Mouse (Mus musculus) hindbrain, embryonic 16.5 days (tissue): ENCODE results near the gene Gtf3c6. TPM values are rescaled to one million over a fixed set of nuclear protein-coding genes. Genes with fewer than 3 reads are reported as not detected.
"Not testable (repeated sequence)": the region's sequence is repeated elsewhere in the genome, so short reads cannot be mapped to it uniquely, and the experiment has no call there.

Experiments
- ATAC-seq: fragments of 200-750 bp; cut with Nextera tagmentation; 2 replicates; pipeline ENCODE4 v1.8.0; 2017; ENCODE audit warnings: moderate TSS enrichment, moderate library complexity
- H3K27ac ChIP-seq: fragments of 300-500 bp; sonication (generic); 2 replicates; pipeline ENCODE4 v1.5.1; 2014; ENCODE audit warnings: low read depth, mild to moderate bottlenecking, control low read depth, low read length, moderate library complexity
- H3K27me3 ChIP-seq: fragments of 300-500 bp; sonication (generic); replicated peaks from 2 replicates; pipeline ENCODE4 v1.6.1; 2014; ENCODE audit warnings: low read length; ENCODE audit not compliant: control insufficient read depth, insufficient read depth
- H3K36me3 ChIP-seq: fragments of 300-500 bp; sonication (generic); 2 replicates; pipeline ENCODE4 v1.6.1; 2014; ENCODE audit warnings: mild to moderate bottlenecking, low read length, moderate library complexity, mixed read lengths; ENCODE audit not compliant: control insufficient read depth, insufficient read depth
- H3K4me1 ChIP-seq: fragments of 300-500 bp; sonication (generic); 2 replicates; pipeline ENCODE4 v1.6.1; 2014; ENCODE audit warnings: low read depth, low read length; ENCODE audit not compliant: control insufficient read depth, insufficient read depth
- H3K4me2 ChIP-seq: fragments of 300-500 bp; sonication (generic); 2 replicates; pipeline ENCODE4 v1.6.1; 2014; ENCODE audit warnings: mild to moderate bottlenecking, low read length, control low read depth, moderate library complexity
- H3K4me3 ChIP-seq: fragments of 300-500 bp; sonication (generic); 2 replicates; pipeline ENCODE4 v1.5.1; 2014; ENCODE audit warnings: mild to moderate bottlenecking, low read length, control low read depth, moderate library complexity
- H3K9ac ChIP-seq: fragments of 300-500 bp; sonication (generic); 2 replicates; pipeline ENCODE4 v1.6.1; 2014; ENCODE audit warnings: low read depth, mild to moderate bottlenecking, control low read depth, low read length, moderate library complexity
- H3K9me3 ChIP-seq: fragments of 300-500 bp; sonication (generic); 2 replicates; pipeline ENCODE4 v1.6.1; 2014; ENCODE audit warnings: mild to moderate bottlenecking, low read length, moderate library complexity; ENCODE audit not compliant: control insufficient read depth
- WGBS: fragments of 180-500 bp; shearing (Covaris S2); extraction: QIAGEN DNeasy Blood & Tissue Kit; methylation state at CpG from one replicate; pipeline ENCODE4 v1.1.7; 2014; 5-methylcytosine and 5-hydroxymethylcytosine counted together
- polyA plus RNA-seq: library from polyadenylated mRNA; unstranded; fragments of >200 nt; fragmentation: Nextera tagmentation; extraction: Ambion mirVana; gene quantifications from 2 replicates; pipeline ENCODE4 v1.2.1, GENCODE M21; 2015

Gtf3c6 gene
- 64.9 and 67.9 TPM in 2 replicates for polyA plus RNA-seq

DNA sequence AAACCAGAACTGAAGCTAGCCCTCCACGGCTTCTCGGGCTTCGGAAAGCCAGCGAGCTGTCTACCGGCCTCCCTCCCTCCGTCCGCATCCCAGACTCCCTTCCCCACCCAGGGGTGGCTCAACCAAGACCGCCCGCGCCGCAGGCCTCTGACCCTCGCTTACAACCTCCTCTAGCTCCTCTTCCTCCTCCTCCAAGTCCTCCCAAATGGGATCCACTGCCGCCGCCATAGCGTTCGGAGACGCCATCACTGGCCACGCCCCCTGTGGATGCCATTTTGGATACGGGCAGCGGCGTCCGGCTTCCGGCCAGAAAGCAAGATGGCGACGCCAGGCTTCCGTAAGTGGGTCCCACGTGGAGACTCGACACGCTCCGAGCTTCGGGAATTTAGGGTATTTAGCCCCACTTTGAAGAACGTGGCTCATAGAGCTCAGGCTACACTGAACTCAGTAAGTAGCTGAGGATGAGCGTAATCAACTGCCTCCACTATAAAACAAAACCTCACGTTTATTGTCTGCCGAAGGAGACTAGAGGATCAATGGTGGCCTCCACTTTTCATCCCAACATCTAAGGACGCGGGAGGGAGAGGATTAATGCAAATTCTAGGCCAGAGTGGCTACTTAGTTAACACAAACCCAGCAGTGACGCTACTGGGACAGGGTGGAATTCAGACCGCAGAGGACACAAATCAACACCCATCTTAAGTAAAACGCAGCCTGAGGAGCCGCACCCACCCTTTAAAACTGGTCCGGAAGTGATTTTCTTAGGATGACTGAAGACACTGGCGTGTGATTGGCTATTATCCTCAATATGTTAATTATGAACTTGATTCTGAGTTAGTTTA lies at the start of gene Gtf3c6:
Gene Gtf3c6, minus strand, starts transcription at position 695 of the 842 bp plus-strand sequence.
- Histone ChIP-seq H3K4me2 (peak within 1 kb of the TSS; percentile 82), H3K9me3 (no peaks in the 10 kb centered on the region), H3K4me1 (peaks cover 4% of the 10 kb centered on the region), H3K36me3 (peaks cover 4% of the 10 kb centered on the region), H3K4me3 (peak within 1 kb of the TSS; percentile 81), H3K27me3 (no peaks in the 10 kb centered on the region), H3K27ac (peak within 1 kb of the TSS; percentile 94), H3K9ac (peak within 1 kb of the TSS; percentile 96)
- ATAC-seq: peak; percentile 78
- 0% methylated on average over 43 of the region's 43 CpGs for WGBS

- Histone ChIP-seq H3K4me3 (no peak overlapping the region), H3K36me3 (no peaks in the 10 kb centered on the region), H3K27ac (no peak overlapping the region), H3K9ac (no peak overlapping the region), H3K4me1 (no peaks in the 10 kb centered on the region), H3K4me2 (no peak overlapping the region), H3K9me3 (no peaks in the 10 kb centered on the region), H3K27me3 (no peaks in the 10 kb centered on the region)
- 91% methylated on average over 1 of the region's 1 CpGs for WGBS
- no peak for ATAC-seq
Measured at GRCm38 (mm10) chr10:40305989-40306388, 48.1 kb upstream of the Gtf3c6 start.

- WGBS: under 1% methylated on average over 55 of the region's 55 CpGs
- Histone ChIP-seq H3K27me3 (no peaks in the 10 kb centered on the region), H3K9ac (peak within 1 kb of the TSS; percentile 99), H3K27ac (peak within 1 kb of the TSS; percentile 95), H3K4me1 (peaks cover 11% of the 10 kb centered on the region), H3K36me3 (no peaks in the 10 kb centered on the region), H3K9me3 (no peaks in the 10 kb centered on the region), H3K4me3 (peak within 1 kb of the TSS; percentile 96), H3K4me2 (peak within 1 kb of the TSS; percentile 80)
- ATAC-seq: peak; percentile 98
Measured at GRCm38 (mm10) chr10:40302140-40302985, 44.5 kb upstream of the Gtf3c6 start, which contains the start of gene Amd1. Gene Amd1 (minus strand): TSS chr10:40302186.

GRCm38 (mm10) chr10:40301181-40302075 lies 43.5 kb upstream of the Gtf3c6 start:
- H3K27me3 ChIP-seq, H3K9me3 ChIP-seq, H3K36me3 ChIP-seq: not testable (repeated sequence)
- Histone ChIP-seq H3K4me3 (peak overlapping the region; percentile 96), H3K27ac (peak overlapping the region; percentile 93), H3K4me2 (peak overlapping the region; percentile 80), H3K4me1 (peaks cover 11% of the 10 kb centered on the region), H3K9ac (peak overlapping the region; percentile 99)
- 1% methylated on average over 59 of the region's 91 CpGs for WGBS
- peak; percentile 16 for ATAC-seq

GRCm38 (mm10) chr10:40300648-40301171 lies 42.8 kb upstream of the Gtf3c6 start:
- Histone ChIP-seq H3K36me3 (no peaks in the 10 kb centered on the region), H3K4me1 (peaks cover 11% of the 10 kb centered on the region), H3K27ac (peak overlapping the region; percentile 93), H3K9ac (peak overlapping the region; percentile 99), H3K4me2 (peak overlapping the region; percentile 80), H3K4me3 (peak overlapping the region; percentile 96), H3K27me3 (no peaks in the 10 kb centered on the region), H3K9me3 (no peaks in the 10 kb centered on the region)
- ATAC-seq: peak; percentile 76
- 0% methylated on average over 36 of the region's 36 CpGs for WGBS

- H3K9me3 ChIP-seq: no peaks in the 10 kb centered on the region
- no peak for ATAC-seq
- H3K27me3 ChIP-seq: no peaks in the 10 kb centered on the region
- H3K9ac ChIP-seq: no peak overlapping the region
- 96% methylated on average over 6 of the region's 6 CpGs for WGBS
- no peak overlapping the region for H3K27ac ChIP-seq
- H3K36me3 ChIP-seq: peaks cover 4% of the 10 kb centered on the region
- no peaks in the 10 kb centered on the region for H3K4me1 ChIP-seq
- no peak overlapping the region for H3K4me3 ChIP-seq
- no peak overlapping the region for H3K4me2 ChIP-seq
Measured at GRCm38 (mm10) chr10:40292640-40293039, 34.7 kb upstream of the Gtf3c6 start.

GRCm38 (mm10) chr10:40286767-40287166 lies 28.9 kb upstream of the Gtf3c6 start:
- 84% methylated on average over 1 of the region's 1 CpGs for WGBS
- Histone ChIP-seq H3K4me2 (no peak overlapping the region), H3K27ac (no peak overlapping the region), H3K4me3 (no peak overlapping the region), H3K9me3 (0 out of 2 replicates have a peak, but pooled peaks cover 2% of the 10 kb centered on the region), H3K27me3 (no peaks in the 10 kb centered on the region), H3K9ac (no peak overlapping the region), H3K4me1 (no peaks in the 10 kb centered on the region), H3K36me3 (peaks cover 7% of the 10 kb centered on the region)
- ATAC-seq: no peak

DNA sequence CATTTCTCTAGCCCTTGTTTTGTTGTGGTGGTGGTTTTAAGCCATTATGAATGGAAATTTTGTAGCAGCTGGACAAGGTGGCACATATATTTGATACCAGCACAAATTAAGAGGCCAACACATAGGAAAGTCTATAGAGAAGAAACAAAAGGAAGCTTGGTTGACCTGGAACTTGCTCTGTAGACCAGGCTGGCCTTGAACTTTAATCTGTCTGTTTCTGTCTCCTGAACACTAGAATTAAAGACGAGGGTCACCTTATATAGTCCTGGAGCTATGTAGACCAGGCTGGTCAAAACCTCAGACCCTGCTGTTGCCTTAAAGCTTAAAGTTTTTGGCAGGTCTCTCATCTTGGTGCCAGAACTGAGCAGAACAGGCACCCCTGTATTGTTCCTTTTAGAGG lies 27.7 kb upstream of the Gtf3c6 start:
- no peaks in the 10 kb centered on the region for H3K4me1 ChIP-seq
- no peak overlapping the region for H3K4me3 ChIP-seq
- 0 out of 2 replicates have a peak, but pooled peaks cover 2% of the 10 kb centered on the region for H3K9me3 ChIP-seq
- WGBS: 85% methylated on average over 1 of the region's 1 CpGs
- H3K9ac ChIP-seq: no peak overlapping the region
- H3K4me2 ChIP-seq: no peak overlapping the region
- H3K27me3 ChIP-seq: no peaks in the 10 kb centered on the region
- H3K27ac ChIP-seq: no peak overlapping the region
- ATAC-seq: no peak
- 0 out of 2 replicates have a peak, but pooled peaks cover 5% of the 10 kb centered on the region for H3K36me3 ChIP-seq
